Mouse (Mus musculus) megakaryocyte-erythroid progenitor cell, adult 5-6 weeks (primary cell): ENCODE data around the gene E130208F15Rik. TPM values are rescaled to one million over a fixed set of nuclear protein-coding genes. Genes with fewer than 3 reads are reported as not detected.

Experiments
- ATAC-seq: replicated peaks from 2 replicates; pipeline ENCODE4 v1.8.0; 2016; ENCODE audit warnings: mild to moderate bottlenecking, inconsistent platforms; ENCODE audit not compliant: severe bottlenecking, poor library complexity, low FRiP score, low TSS enrichment
- total RNA-seq, 2 experiments: library from RNA; stranded (forward) in 1 of 2; stranded (reverse) in 1 of 2; fragments of 200-1000, 215-1000 nt in 1 of 2; fragments of >200 nt in 1 of 2; fragmentation: Nextera tagmentation in 1 of 2; gene quantifications; 2 replicates each; pipeline ENCODE4 v1.2.3; 2014 to 2017

E130208F15Rik gene
- total RNA-seq (2014; fragmentation: Nextera tagmentation) (not detected in 2 replicates), total RNA-seq (2017) (3.4 TPM in 1 of 2 replicates, not detected in the other)

GRCm38 (mm10) chr7:30321539-30322284, at the start of gene E130208F15Rik:
TSS of gene E130208F15Rik (plus strand) at chr7:30321740.
- peak; percentile 85 for ATAC-seq

- ATAC-seq, result no peak
These were observed 47.2 kb upstream of the E130208F15Rik start for GRCm38 (mm10) chr7:30274383-30274782.

DNA sequence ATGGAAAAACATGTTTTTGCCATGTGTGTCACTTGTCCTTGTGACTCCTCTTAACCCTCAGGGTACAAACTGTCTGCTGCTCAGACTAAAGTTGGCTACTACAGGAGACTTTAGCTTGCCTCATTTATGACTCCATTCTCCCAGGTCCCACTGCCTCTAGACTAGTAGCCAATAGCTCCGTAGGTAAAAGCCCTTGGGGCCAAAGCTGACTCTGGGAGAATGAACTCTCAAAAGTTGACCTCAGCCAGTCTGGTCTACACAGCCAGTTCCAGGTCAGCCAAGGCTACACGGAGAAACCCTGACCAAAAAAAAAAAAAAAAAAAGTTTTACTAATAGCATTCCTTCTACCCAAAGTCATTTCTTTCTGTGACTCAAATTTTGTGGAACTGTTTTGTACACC, 42.6 kb upstream of the E130208F15Rik start:
- ATAC-seq, result no peak

DNA sequence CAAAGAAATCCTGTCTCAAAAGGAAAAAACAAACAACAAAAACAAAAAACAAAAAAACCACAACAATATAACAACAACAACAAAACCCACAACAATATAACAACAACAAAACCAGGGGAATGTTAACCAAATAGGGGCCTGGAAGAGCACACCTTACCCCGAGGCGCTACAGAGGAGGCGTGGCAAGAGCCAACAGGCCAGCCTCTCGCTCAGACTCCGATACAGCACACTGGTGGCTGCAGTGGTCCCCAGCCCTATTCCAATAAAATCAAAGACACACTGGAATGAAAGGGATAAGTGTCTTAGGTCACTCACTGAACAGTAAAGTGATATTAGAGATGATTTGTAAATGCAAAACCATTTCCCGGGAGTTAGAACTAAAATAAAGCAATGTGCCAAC, 42.0 kb upstream of the E130208F15Rik start:
- ATAC-seq, result peak; percentile 56

GRCm38 (mm10) chr7:30279951-30280669, 41.4 kb upstream of the E130208F15Rik start, which contains the start of the genes Thap8 and Wdr62:
TSS of gene Thap8 (plus strand) at chr7:30280094.
TSS of gene Wdr62 (minus strand) at chr7:30280419.
- ATAC-seq, result peak; percentile 93

DNA sequence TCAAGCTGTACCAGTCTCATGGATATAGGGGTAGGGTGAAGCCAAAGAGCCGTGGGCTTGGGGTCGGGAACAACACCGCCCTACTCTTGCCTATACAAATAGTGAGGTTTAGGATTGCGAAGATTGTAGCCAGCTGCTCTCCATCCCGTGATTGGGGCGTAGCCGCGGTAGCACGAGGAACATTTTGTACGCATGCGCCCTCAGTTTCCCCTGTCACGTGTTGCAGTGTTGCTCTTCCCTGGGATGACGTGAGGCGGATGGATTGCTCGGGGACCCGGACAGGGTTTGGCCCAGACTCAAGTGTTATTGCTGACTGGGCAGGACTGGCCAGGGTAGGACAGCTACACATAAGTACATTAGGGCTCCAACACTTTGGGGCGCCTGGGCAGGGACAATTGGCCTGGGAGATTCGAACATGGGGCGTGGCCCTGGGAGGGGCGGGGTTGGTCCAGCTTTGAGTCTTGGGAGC, 40.8 kb upstream of the E130208F15Rik start:
- peak; percentile 53 for ATAC-seq

GRCm38 (mm10) chr7:30281522-30281921, 40.0 kb upstream of the E130208F15Rik start:
- ATAC-seq, result no peak

DNA sequence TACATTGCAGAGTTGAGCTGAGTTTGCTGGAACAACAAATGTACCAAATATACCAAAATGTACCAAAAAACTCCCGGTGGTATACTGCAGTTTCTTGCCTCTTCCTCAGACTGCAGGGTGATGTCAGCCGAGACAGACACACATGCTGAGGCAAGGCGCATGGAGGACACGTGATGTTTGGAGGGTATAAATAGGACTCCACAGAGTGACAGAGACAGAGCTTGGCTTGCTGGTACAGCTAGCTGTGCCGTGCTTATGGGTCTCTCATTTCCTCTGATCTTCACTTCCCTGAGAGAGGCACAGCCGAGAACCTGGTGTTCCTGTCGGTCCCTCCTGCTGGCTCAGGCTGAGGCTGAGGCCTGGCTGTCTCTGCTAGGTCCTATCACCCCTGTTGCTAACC, 38.8 kb upstream of the E130208F15Rik start:
- no peak for ATAC-seq

GRCm38 (mm10) chr7:30286701-30287410, 34.7 kb upstream of the E130208F15Rik start:
- no peak for ATAC-seq

DNA sequence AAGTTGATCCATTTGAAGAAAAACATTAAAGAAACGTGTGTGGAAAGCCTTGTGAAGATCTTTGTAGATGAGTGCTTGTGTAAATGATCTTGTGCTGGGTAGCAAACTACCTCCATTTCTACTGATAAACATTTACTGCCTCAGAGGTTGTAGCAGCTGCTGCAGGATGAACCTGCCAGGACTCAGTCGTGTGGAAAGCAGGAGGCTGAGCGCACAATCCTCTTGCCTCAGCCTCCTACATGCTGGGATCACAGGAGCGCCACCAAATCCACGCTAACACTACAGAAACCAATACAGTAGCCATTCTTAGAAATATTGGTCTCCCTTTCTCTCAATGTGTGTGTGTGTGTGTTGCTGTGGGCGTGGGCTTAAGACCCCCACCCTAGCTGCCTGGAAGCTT, 33.5 kb upstream of the E130208F15Rik start:
- ATAC-seq, result no peak

DNA sequence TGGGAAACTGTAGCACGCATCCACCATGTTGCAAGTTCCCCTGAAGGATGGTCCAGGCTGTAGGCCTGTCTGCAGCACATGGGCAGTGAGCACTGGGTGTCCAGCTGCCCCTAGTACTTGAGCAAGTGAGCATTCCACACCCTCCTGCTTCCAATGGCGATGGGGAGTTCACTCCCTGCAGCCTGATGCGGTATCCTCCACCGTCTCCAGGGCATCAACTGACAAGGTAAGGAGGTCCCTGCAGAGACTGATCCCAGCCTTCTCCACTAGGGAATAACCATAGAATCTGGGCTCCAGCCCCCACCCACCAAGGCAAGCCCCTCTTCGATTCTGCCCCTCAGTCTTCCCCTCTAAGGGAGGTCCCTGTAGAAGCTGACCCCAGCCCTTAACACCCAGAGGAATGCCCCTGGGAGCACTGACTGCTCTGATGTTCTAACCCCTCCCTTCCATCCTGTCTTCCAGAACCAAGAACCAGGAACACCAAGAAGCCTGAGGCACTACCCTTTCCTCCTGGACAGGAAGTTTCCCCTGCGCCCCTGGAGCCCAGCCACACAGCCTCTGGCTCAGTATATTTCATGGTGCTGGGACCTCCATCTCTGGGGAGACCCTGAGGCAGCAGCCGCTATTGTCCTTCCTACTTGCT, 32.3 kb upstream of the E130208F15Rik start:
- ATAC-seq, result no peak

DNA sequence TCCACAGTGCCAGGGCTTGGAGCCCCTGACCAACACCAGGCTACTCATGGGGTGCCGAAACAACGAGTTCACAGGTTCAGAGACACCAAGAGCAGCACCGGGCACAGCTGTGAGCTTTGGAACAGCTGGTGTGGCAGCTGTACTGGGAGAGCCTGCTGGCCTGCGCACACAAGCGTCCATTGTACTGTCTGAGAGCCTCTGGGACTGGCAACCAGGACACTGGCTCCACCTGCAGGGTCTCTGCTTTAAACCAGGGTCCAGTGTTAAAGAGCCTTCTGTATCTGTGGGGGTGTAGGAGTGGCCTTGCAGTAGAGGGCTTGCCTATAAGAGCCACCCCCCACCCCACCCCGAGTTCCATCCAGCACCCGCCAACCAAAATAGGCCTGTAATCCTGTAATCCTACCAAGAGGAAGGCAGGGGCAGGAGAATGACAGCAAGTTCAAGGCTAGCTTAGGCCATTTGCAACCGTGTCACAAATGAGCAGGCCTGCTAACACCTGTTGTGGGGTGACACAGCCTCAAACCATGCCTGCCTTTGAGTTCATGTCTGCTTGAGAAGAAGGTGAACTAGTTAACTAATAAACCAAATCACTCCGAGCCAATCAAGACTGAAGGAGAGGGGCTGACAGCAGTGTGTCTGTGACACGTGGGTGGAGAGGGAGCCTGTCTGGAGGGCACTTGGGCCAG, 31.7 kb upstream of the E130208F15Rik start:
- no peak for ATAC-seq

DNA sequence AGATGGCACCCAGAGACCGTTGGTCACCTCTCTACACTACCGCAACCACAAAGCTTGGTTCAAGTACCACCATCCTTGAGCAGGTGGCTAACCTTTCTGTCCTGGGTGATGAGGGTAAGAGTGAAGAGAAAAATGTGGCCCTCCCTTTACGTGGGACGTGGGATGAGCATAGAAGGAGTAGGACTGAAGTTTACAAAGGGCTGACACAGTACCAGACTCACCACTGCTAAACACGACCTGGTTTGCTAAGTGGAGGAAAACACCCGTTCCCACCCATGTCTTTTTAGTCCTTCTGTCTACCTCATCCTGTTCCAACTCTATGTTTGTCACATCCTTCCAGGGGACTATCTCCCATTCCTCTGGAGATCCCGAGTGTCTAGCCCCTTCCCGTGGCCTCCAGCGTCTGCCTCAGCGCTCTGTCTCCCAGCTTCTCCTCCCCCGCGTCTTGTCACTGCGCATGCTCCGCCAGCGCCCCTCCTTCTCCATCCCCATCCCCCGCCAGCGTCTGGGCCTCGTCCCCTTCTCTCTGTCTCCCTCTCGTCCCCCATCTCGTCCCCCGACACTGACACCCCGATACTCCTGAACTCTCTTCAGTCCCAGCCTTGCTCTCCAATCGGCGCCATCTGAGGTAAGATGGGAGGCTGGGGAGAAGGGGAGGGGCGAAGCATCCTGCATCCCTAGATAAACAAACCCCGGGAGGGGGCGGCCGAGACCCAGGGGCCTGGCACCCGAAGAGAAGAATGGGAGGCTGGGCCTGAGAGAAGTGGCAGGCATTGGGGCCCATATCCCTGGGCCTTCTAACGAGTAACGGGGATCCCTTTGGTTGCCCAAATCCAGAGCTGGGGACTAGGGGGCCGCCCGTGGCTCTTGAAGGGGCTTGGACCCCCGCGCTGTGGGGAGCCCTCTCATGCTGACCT, 30.1 kb upstream of the E130208F15Rik start, which contains the start of gene Clip3:
Clip3 (plus strand) TSS at position 514 of the 917 bp plus-strand sequence.
- ATAC-seq, result no peak; the same call in 1 of the 2 replicates

DNA sequence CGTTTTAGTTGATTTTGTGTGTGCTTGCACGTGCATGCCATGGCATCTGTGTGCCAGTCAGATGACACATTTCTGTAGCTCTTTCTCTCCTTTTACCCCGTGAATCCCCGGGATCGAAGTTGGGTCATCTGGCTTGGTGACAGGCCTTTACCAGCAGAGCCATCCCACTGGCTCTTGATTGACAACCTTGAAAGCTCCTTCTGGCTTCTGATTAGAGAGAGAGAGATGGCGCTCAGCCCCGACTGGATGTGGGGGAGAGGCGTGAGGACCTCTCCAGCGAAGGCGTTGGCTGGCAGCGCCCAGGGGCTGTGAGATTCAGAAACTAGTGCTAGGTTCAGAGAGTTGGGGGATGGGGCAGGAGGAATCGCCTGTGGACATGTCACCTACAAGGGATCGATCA, 27.7 kb upstream of the E130208F15Rik start:
- ATAC-seq, result no peak

GRCm38 (mm10) chr7:30294296-30294695, 27.2 kb upstream of the E130208F15Rik start:
- ATAC-seq, result no peak

GRCm38 (mm10) chr7:30295103-30295502, 26.4 kb upstream of the E130208F15Rik start:
- ATAC-seq, result no peak

- ATAC-seq, result no peak
These were observed 24.7 kb upstream of the E130208F15Rik start for GRCm38 (mm10) chr7:30296816-30297215.

GRCm38 (mm10) chr7:30297266-30297665, 24.3 kb upstream of the E130208F15Rik start:
- no peak for ATAC-seq
